In the genomic region with DNA sequence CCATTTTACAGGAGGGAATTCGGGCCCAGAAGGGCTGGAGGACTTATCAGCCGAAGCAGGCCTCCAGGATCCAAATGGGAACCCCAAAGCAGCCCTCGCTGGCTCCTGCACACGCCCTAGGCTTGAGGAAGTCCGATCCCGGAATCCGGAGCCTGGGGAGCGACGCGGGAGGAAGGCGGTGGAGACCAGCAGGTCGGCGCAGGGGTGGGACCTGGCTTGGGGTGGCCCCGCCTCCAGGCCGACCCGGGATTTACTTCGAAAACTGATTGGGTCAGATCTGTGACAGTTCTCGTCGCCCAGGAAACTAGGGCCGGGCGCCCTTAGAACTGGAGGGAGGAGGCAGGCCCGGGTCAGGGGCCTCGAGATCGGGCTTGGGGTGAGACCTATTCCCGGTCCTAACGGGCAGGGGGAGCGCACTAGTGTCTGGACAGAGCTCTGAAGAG, we compare ENCODE assay signal across 8 mouse cellular contexts. TPM values are rescaled to one million over a fixed set of nuclear protein-coding genes. Genes with fewer than 3 reads are reported as not detected.
DNase-seq lines count a peak whose midpoint lies in the region; ATAC-seq and TF ChIP-seq lines count a peak whose summit lies in the region.

Gene Gpr137, minus strand, starts transcription at position 232 of the 443 bp plus-strand sequence.

- peak; percentile 89 for ATAC-seq in embryonic facial prominence, embryonic 15.5 days (ENCODE audit: insufficient number of reproducible peaks, low FRiP score, low TSS enrichment, low read depth)
- ATAC-seq in kidney, embryonic 15.5 days (replicated peaks; ENCODE audit: low FRiP score) = peak; percentile 93
- ATAC-seq in monocyte, adult 5-6 weeks (replicated peaks; ENCODE audit: insufficient number of reproducible peaks, low FRiP score, low TSS enrichment, poor library complexity, severe bottlenecking) = peak; percentile 75

- 0 out of 2 replicates have a peak, but pooled peaks cover 6% of the 10 kb centered on the region for H3K36me3 ChIP-seq in embryonic facial prominence, embryonic 15.5 days
- H3K36me3 ChIP-seq in kidney, embryonic 15.5 days = peaks cover 16% of the 10 kb centered on the region; the same call in 1 of the 2 replicates

- peaks cover 1% of the 10 kb centered on the region; the same call in 1 of the 2 replicates for H3K4me1 ChIP-seq in bone marrow, adult 2 months (ENCODE audit: control insufficient read depth, insufficient read depth, low read length)
- peaks cover 27% of the 10 kb centered on the region for H3K4me1 ChIP-seq in embryonic facial prominence, embryonic 15.5 days
- H3K4me1 ChIP-seq in kidney, embryonic 15.5 days = peaks cover 33% of the 10 kb centered on the region

- H3K27me3 ChIP-seq in embryonic facial prominence, embryonic 15.5 days = no peaks in the 10 kb centered on the region
- H3K27me3 ChIP-seq in kidney, embryonic 15.5 days = no peaks in the 10 kb centered on the region

- DNase-seq in 416B (ENCODE audit: low read depth) = peak; percentile 93
- peak; percentile 97 to 98 for DNase-seq in heart, adult 9 months (ENCODE audit: low spot score in 2 of 2)
- peak; percentile 97 for DNase-seq in liver
- peak; percentile 93 to 94 for DNase-seq in spleen, postnatal 4 days (ENCODE audit: low spot score in 2 of 2)

- H3K9me3 ChIP-seq in embryonic facial prominence, embryonic 15.5 days (replicated peaks) = no peaks in the 10 kb centered on the region
- no peaks in the 10 kb centered on the region for H3K9me3 ChIP-seq in kidney, embryonic 15.5 days (replicated peaks)

- peak; percentile 85; the same call in 1 of the 2 replicates for TF ChIP-seq POLR2A in bone marrow, adult 2 months (IDR thresholded peaks at IDR 0.05; ENCODE audit: borderline replicate concordance, control insufficient read depth, low read depth, low read length)

- under 1% methylated on average over 27 of the region's 27 CpGs for WGBS in bone marrow, adult 2 months
- WGBS in embryonic facial prominence, embryonic 15.5 days = under 1% methylated on average over 27 of the region's 27 CpGs
- under 1% methylated on average over 27 of the region's 27 CpGs for WGBS in kidney, embryonic 15.5 days

- H3K4me3 ChIP-seq in bone marrow, adult 2 months (replicated peaks; ENCODE audit: control insufficient read depth, low read depth, low read length) = peak within 1 kb of the TSS; percentile 100
- H3K4me3 ChIP-seq in embryonic facial prominence, embryonic 15.5 days (replicated peaks) = peak within 1 kb of the TSS; percentile 93
- H3K4me3 ChIP-seq in kidney, embryonic 15.5 days (replicated peaks) = peak within 1 kb of the TSS; percentile 88

- peak within 1 kb of the TSS; percentile 91 for H3K9ac ChIP-seq in embryonic facial prominence, embryonic 15.5 days
- peak within 1 kb of the TSS; percentile 93 for H3K9ac ChIP-seq in kidney, embryonic 15.5 days

- H3K27ac ChIP-seq in bone marrow, adult 2 months (ENCODE audit: control insufficient read depth, insufficient read depth, low read depth, low read length, poor library complexity) = peak within 1 kb of the TSS; percentile 90
- H3K27ac ChIP-seq in embryonic facial prominence, embryonic 15.5 days (replicated peaks) = peak within 1 kb of the TSS; percentile 97
- peak within 1 kb of the TSS; percentile 99 for H3K27ac ChIP-seq in kidney, embryonic 15.5 days

- peak within 1 kb of the TSS; percentile 98 for H3K4me2 ChIP-seq in embryonic facial prominence, embryonic 15.5 days (replicated peaks)
- peak within 1 kb of the TSS; percentile 94 for H3K4me2 ChIP-seq in kidney, embryonic 15.5 days

- no peak for TF ChIP-seq CTCF in bone marrow, adult 2 months (IDR thresholded peaks at IDR 0.05; ENCODE audit: control insufficient read depth, insufficient read depth, low read length)

RNA-seq across cellular contexts. Expression of gene Gpr137, which starts in this region (rescaled TPM):
- polyA plus RNA-seq in bone marrow, adult 2 months (2011; ENCODE audit: insufficient read depth, insufficient read length, low replicate concordance, missing spikeins) = 18.7 and 31.9 TPM in 2 replicates
- polyA plus RNA-seq in embryonic facial prominence, embryonic 15.5 days (2015; fragmentation: Nextera tagmentation; extraction: Ambion mirVana) = 41.8 and 42.2 TPM in 2 replicates
- 30.4 and 32.9 TPM in 2 replicates for polyA plus RNA-seq in kidney, embryonic 15.5 days (2015; fragmentation: Nextera tagmentation; extraction: Ambion mirVana)
- total RNA-seq in monocyte, adult 5-6 weeks (2017) = 13.1 to 16.8 TPM (median 14.2 TPM) in 3 replicates

Comparison
In these comparisons a context has a peak if more than half of its experiments do, and no peak if none do; other contexts are left out.
1. Peak in every context shown above with its lines: DNase-seq, ATAC-seq, H3K4me3 ChIP-seq and H3K27ac ChIP-seq.